Mouse (Mus musculus): Measurements from ENCODE around the gene Tubgcp4.

Gene Tubgcp4

DNA sequence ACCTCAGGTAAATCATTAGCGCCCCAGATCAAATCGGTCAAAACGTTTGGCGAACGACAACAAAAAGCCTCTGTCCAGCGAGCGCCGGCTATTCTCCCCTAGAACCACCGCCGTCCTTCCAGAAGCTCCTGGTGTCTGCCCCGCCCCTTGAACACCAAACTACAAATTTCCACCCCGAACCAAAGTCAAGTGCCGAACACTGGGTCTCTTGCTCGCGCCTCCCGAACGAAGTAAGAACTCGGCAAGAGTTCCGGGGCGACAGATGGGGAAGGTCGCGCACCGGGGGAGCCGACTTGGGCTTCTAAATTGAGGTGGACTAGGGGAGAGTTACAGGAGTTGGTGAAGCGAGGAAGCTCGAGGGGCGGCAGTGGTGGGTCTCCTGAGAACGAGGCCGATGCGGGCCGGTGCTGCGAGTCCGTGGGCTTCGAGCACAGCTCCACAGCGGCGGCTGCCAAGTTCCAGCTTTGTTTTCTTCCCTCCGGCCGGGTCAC, at the start of gene Tubgcp4:
Tubgcp4 (plus strand) TSS at position 174 of the 491 bp plus-strand sequence.
- WGBS: under 1% methylated on average over 38 of the region's 38 CpGs

DNA sequence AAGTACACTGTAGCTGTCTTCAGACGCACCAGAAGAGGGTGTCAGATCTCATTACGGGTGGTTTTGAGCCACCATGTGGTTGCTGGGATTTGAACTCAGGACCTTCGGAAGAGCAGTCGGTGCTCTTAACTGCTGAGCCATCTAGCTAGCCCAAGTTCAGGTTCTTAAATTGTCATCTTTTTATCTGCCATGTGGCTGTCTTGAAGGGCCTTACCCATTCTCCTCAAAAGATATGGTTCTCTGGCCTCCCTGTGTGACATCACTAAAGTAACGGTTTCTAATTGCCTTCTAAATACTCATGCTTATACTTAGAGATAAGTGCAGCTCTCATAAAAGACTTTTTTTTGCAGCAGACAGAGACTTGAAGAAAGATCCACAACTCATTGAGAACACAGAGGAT, 44.2 kb upstream of the Tubgcp4 start:
- 96% methylated on average over 5 of the region's 5 CpGs for WGBS

DNA sequence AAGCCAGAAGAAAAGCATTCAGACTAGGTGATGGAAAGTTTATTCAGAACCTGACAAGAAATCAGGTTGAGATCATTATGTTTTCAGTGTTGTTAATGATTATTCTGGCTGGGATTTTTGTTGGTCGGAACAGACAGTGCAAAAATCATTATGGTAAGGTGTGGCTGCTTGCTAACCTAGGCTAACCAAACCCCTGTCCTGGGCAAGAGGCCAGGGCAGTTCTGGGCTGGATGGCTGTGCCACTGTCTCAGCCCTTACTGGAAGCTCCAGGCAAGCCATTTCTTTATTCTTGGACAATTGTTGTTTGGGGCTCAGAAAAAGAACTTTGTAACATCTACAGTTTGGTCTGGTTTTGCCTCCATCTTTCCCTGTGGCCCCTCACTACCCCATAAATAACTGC, 42.9 kb upstream of the Tubgcp4 start:
- WGBS: 79% methylated on average over 1 of the region's 1 CpGs

DNA sequence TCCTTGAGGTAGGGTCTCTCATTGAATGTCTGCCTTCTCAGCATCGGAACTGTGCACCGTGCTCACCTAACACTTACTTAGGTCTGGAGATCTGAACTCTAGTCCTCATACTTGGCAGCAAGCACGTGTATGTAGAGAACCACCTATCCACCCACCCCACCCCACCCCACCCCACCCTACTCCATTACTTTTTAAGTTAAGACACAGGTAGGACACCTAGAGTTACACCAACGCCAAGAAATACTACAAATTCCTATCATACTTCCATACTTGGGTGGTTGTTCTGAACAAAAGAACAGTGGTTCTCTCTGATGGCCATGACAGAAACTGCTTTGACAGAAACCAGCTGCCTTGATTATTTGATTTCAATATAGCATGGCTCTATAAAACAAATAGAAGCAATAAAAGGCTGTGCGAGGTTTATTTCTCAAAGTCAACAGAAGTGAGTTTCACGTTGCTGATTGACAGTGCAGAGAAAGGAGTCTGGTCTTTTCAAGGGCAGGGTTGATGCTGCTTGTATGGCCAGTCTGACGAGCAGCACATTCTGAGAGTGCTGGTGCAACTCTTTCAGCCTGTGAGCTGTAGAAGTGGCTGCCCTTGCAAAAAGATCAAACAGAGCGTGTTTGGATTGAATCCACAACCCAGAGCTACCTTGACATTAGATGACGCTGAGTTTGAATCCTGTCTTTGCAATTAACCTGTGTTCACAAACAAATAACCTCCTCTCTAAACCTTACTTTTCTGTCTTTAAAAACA, 41.4 kb upstream of the Tubgcp4 start:
- WGBS: 80% methylated on average over 9 of the region's 9 CpGs

DNA sequence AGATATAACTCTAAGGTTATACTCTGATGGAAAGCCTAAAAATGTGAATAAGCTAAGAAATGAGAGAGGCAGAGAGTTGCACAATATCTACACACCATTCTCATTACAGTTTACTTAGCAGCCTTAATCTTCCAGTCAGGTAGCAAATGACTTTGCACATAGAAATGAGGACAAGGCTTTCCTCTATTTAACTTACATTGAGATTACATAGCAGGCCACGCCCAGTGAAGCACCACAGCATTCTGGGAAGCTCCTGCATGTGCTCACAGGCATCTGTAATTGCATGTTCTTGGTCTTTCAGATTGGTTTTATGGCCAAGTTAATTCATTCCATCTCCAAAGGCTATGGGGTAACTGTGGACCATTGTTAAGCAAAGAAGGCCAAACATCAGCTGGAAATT, 37.6 kb upstream of the Tubgcp4 start:
- 75% methylated on average over 1 of the region's 1 CpGs for WGBS

DNA sequence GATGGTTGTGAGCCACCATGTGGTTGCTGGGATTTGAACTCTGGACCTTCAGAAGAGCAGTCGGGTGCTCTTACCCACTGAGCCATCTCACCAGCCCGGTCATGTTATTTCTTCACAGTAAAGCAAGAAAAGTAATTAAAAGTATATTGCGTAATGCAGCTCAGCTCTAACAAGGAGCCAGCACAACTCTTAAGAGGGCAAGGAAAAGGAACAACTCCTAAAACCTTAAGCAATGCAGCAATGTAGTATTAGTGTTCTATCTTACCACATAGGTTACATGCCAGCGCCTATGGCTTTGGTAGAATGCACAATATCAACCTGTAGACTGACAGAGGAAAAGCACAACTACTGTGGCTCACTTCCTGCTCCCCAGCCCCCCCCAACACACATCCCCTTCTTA, 33.1 kb upstream of the Tubgcp4 start:
- WGBS: 98% methylated on average over 4 of the region's 4 CpGs

DNA sequence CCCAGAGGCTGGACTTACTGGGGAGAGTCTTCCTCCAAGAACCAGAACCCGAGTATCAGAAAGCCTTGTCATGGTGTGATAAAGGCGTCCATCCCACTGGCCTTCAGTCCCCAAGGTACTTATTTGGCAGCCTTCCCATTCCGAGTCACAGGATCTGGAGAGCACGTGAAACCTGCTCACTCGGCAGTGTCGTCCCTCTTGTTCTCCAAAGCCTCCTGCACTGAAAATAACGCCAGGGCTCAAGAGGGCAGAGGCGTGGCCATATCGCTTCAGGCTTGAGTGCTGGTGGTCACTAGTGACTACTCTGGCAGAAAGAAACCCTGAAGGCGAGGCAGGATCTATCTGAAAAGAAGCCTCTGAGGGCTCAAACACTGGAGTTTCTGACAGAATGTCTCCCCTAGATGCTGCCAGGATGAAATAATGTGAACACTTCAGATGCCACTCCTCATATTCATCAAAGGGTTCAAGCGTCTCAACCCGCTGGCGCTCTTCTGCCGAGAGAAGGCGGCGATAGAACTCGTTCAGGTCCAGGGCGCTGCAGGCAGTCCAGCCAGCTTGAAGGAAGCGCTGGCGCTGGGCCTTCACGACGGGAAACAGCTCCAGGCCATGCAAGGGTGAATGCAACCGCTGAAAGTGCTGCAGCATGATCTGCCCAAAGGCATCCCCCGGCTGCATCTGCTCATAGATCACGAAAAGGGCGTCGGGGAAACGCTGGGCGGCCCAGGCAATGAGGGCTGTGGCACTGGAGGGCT, 31.0 kb upstream of the Tubgcp4 start:
- WGBS: 24% methylated on average over 29 of the region's 29 CpGs

DNA sequence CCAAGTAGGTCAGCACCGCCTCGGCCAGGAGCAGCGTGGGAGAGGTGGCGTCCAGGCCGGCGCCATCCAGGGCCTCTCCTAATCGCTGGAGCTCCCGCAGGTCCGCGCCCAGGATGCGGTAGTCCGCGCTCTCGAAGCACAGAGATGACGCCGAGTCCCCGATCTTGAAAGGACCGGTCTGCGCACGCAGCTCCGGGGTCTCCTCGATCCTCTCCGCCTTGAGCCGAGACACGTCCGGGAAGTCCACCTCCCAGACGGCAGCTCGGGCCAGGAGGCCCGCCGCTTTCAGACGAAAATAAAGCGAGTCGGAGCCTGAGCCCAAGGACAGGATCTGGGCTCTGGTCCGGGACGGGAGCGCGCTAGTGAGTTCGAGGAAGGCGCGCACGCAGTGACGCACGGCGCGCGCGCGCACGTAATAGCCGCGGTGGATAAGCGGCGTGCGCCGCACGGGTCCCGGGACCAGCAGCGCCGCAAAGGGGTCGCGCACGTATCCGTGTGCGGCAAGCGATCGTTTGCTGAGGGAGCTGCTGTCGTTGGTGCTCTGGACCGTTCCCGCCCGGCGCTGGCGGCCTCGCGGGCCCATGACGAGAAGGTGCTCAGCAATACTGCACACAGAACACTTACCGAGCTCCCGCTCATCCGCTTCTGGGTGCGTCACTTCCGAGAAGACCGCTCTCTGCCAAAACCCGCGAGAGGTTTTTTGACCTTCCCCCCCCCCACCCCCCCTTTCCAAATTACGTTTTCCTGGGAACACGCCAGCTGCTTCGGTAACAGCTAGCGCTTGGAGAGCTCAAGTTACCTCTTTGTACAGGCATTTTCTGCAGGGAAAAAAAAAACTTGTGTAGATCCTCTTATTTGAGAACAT, 30.2 kb upstream of the Tubgcp4 start, which contains the start of the genes Adal and Lcmt2:
Adal (plus strand) TSS at position 411 of the 865 bp plus-strand sequence.
Lcmt2 (minus strand) TSS at position 636 of the 865 bp plus-strand sequence.
- under 1% methylated on average over 87 of the region's 87 CpGs for WGBS

DNA sequence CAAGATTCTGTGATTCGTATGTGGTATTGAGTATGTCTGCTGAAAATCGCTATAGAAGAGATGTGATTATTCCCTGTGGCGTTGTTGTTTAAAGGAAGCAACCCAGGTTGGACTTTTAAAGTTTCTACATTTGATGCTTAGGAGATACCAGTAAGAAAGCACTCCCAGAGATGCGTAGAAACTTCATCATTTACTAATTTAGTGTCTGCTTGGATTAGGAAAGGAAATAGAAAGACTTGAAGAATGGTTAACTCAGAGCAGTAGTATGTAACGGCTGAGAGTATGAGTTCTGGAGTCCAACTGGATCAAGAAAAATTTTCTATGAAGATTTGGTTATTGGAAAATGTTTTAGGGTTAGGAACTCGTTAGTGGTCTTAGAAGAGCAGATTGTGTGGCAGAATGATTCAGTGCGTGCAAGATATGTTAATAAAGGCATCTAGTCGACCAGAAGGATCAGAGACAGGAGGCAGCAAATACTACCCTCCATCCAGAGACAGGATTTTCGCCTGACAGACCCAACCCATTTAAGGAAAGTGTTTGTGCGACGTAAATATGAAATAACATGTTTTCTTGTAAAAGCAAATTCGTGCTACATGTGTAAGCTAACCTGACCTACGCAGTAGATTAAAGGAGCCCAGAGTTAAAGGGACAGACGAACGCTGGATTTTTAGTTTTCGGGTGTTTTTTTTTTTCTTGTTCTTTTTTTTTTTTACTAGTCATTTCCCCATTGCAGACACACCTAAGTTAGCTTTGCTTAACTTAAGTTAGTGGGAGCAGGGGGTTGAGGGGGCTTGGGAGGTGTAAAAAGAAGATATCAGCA, 29.0 kb upstream of the Tubgcp4 start:
- WGBS: 55% methylated on average over 16 of the region's 16 CpGs

DNA sequence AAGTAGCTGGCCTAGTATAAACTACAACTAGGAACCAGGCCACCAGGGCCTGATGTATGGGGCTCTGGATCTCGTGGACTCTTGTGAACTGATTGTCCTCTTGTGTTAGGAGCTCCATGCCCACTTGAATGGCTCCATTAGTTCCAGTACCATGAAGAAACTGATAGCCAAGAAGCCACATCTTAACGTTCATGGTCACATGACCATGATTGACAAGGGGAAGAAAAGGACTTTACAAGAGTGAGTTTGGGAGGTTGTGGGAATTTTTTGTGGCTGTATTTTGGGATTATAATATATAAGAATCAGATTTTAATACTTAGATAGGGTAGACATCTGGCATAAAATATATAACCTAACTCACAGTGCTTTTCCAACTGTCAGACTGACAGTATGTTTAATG, 28.0 kb upstream of the Tubgcp4 start:
- 64% methylated on average over 2 of the region's 2 CpGs for WGBS

DNA sequence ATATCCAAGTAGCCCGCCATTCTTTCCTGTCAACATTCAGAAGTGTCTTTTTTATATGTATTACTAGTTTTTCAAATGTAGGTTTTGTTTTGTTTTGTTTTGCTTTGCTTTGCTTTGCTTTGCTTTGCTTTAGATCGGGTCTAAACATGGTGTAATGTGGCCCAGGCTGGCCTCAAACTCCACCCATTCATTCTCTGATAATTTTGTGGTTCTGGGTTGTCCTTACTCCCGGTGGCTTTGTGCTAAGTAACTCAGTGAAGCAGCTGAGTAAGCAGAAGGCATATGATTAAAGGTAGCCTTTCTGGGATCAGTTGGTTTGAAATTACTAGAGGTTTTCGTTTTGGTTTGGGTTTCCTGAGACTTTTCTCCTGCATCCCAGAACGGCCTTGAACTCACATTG, 20.8 kb upstream of the Tubgcp4 start:
- 88% methylated on average over 5 of the region's 5 CpGs for WGBS

DNA sequence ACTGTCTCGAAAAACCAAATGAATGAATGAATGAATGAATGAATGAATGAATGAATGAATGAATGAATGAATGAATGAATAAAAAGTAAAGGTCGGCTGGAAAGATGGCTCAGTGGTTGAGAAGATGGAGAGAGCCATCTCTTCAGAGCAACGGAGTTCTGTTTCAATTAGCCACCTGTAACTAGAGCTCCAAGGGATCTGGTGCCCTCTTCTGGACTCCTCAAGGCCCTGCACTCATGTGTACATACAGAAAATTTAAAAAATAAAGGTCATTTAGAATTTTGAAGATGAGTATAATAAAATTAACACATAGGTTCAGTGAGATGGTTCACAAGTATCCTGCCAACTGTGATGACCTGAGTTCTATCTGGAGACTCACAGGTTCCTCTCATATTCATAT, 17.4 kb upstream of the Tubgcp4 start:
- 96% methylated on average over 3 of the region's 3 CpGs for WGBS

DNA sequence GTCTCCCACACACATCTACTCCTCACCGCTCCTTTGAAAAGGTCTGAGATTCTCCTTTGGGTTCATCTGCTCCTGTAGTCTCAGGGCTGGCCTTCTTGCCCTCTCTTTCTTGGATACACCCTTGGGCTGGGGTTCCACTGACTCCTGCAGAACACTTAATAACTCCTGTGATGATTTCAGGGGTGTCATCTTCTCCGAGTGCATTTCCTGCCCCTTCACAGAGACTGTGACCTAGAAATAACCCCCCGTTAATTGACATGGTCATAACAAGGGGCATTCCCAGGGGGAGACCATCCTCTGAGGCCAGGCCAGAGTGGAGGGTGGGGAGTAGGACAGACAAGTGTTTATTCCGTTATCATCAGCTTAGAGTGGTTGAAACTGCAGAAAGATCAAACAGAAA, 1.3 kb upstream of the Tubgcp4 start:
- 59% methylated on average over 4 of the region's 4 CpGs for WGBS

DNA sequence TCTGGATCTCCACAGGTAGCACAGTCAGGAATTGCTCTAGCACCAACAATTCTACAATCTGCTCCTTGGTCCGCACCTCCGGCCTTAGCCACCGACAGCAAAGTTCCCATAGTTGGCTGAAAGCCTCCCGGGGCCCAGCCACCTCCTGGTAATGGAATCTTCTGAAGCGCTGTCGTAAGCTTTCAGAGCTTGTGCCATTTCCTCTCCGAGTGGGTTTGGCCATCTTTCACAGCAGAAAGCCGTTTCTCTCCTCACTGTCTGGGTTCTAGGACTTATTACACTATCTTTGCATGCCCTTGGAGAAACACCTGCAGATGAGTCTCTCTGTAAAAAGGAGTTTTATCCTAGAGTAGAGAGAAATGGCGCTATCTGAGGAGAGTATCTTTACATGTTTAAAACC, 552 bp upstream of the Tubgcp4 start:
- WGBS: 5% methylated on average over 9 of the region's 9 CpGs

DNA sequence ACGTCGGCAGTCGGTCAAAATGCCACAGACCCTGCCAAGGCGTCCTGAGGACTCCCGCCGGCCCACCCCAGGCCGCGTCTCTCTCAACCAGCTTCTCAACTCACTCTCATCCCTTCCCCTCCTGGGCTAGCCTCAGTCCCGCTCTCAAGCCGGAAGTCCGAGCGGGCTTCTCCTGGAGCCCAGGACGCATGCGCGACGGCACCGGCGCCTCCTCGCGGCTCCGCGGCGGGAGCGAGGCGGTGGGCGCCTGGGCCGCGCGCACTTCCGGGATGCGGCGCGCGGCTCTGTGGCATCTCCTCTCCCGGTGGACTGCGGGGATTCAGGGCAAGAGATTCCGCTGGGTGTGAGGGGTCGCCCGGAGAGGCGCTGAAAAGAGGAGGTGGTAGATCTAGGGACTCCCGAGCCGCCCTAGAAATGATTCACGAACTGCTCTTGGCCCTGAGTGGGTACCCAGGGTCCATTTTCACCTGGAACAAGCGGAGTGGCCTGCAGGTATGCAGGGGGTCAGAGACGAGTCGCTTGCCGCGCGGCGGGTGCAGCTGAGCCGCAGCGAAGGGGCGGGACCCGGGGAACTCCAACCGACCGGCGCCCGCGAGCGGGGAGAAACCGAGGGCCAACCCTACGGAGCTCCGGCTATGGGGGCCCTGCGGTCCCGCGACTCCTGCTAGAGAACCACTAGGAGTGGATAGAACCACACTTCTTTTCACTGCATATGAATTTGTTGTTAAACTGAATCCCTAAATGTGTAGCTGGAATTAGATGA, 707 bp downstream of the Tubgcp4 start, which contains the start of gene Zscan29:
Zscan29 (minus strand) TSS at position 146 of the 763 bp plus-strand sequence.
- WGBS: under 1% methylated on average over 66 of the region's 66 CpGs

DNA sequence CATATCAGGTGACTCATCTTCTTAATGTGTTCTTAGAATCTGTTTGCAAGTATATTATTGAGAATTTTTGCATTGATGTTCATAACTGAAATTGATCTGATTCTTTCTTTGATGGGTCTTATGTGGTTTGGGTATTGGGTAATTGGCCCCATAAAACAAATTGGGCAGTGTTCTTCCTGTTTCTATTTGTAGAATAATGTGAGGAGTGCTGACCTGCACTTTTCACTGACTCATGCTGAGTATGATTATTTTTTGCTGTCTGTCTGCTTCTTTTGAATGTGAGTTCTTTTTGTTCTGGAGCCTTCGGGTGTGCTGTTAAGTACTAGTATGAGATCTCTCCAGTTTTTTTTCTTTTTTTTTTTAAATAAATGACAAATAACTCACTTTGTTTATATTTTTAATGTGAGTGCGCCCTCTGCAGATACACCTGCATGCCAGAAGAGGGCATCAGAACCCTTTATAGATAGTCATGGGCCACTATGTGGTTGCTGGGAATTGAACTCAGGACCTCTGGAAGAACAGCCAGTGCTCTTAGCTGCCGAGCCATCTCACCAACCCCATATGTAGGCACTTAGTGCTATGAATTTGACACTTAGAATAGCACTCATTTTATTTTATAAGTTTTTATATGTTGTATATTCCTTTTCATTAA, 8.5 kb downstream of the Tubgcp4 start:
- WGBS: 93% methylated on average over 3 of the region's 3 CpGs

DNA sequence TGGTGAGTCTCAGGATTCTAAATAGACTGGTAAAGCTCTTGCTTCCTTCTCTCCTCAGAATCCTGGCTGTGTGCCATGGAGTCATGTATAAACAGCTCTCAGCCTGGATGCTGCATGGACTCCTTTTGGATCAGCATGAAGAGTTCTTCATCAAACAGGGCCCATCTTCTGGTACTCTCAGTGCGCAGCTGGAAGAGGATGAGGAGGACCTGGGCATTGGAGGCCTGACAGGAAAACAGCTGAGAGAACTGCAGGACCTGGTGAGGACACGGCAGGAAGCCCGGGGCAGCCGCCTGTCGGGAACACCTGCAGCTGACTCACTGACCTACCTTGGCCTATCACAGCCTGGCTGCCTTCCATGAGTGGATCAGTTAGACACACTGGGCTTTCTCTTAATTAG, 13.0 kb downstream of the Tubgcp4 start:
- 75% methylated on average over 5 of the region's 5 CpGs for WGBS

DNA sequence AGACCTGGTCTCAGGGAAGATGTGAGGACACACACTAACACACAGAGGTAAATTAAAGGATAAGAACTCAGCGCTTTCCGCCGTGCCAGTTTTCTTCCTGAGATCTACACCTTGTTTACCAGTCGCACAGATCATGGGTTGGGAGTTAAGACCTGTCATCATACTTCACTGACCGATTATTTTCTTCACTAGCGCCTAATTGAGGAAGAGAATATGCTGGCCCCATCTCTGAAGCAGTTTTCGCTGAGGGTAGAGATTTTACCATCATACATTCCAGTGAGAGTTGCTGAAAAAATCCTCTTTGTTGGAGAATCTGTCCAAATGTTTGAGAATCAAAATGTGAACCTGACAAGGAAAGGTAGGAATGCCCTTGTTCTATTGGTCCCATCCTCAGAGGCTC, 13.7 kb downstream of the Tubgcp4 start:
- WGBS: 93% methylated on average over 7 of the region's 7 CpGs

DNA sequence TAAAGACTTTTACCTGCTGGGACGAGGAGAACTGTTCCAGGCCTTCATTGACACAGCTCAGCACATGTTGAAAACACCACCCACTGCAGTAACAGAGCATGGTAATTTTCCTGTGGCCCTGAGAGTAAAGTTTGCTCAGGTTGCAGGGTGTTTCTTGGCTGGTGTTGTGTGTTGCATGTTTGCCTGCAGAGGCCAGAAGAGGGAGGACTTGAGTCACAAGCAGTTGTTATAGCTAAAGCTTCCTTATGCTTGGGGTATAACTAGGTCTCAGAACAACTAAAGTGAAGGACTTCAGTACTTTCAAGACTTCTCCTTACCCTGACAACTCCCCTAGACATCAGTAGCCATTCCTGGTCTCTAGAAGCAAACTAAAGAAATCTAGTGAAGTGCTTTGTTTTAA, 18.1 kb downstream of the Tubgcp4 start:
- 53% methylated on average over 1 of the region's 1 CpGs for WGBS

DNA sequence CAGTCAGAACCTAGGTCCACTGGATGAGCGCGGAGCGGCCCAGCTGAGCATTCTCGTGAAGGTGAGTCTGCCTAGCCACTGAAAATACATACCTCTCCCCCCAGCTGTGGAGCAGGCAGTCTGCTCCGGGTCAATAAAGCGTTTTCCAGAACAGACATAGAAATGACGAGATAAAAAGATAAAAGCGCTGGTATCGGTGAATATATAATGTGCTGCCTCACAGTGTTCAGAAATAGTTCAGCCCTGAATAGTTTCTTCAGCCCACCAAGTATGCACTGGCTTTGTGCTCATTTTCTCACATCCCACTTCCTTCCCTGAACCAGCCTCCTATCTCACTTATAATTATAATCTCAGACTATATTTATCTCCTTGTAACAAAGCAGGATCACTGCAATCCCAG, 25.0 kb downstream of the Tubgcp4 start:
- 53% methylated on average over 9 of the region's 9 CpGs for WGBS

All from cerebral cortex, adult 2 months (tissue).